Mouse (Mus musculus): ENCODE data around the gene Ctcf. TPM values are rescaled to one million over a fixed set of nuclear protein-coding genes. Genes with fewer than 3 reads are reported as not detected.

The Ctcf gene
- polyA plus RNA-seq, 1 experiment from 2014 or later, result 116 TPM

DNA sequence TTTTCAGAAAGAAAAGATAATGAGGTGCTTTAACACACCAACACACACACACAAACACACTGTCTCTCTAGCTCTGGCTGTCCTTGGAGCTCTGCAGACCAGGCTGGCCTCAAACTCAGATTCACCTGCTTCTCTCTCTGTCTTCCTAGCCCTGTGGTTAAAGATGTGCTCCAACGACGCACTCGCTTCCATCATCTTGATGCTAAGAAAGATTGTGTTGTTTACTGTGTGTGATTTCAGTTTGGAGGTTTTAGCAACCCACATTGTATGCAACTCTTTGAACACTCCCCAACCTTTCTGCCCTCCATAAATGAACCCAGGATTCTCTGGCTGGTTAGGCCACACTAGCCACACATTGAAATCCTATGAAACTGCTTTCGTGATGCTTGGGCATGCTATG lies 2.1 kb downstream of the Ctcf start:
- peaks cover 3% of the 10 kb centered on the region; the same call in 1 of the 2 replicates for H3K4me1 ChIP-seq (ENCODE audit: control insufficient read depth, insufficient read depth, low read length)
- H3K27ac ChIP-seq (replicated peaks; ENCODE audit: low read depth, low read length), result no peak overlapping the region
- no peak overlapping the region for H3K4me2 ChIP-seq (ENCODE audit: low read depth, low read length)
- H3K36me3 ChIP-seq (replicated peaks; ENCODE audit: control insufficient read depth, insufficient read depth, low read depth, low read length), result no peaks in the 10 kb centered on the region; the same call in 1 of the 2 replicates
- 0 out of 2 replicates have a peak overlapping the region, but pooled peaks have one; percentile 90 for H3K4me3 ChIP-seq (ENCODE audit: low read depth, low read length)
- H3K9me3 ChIP-seq (replicated peaks; ENCODE audit: control insufficient read depth, low read length), result no peaks in the 10 kb centered on the region
- 88% methylated on average over 4 of the region's 4 CpGs for WGBS
- ATAC-seq (replicated peaks; ENCODE audit: insufficient number of reproducible peaks, low FRiP score, low TSS enrichment, low read depth), result no peak
- peak overlapping the region; percentile 18; the same call in 1 of the 2 replicates for H3K9ac ChIP-seq (replicated peaks; ENCODE audit: low read length)
- no peaks in the 10 kb centered on the region for H3K27me3 ChIP-seq (ENCODE audit: control insufficient read depth, insufficient read depth, low read length)
- no peak for DNase-seq (ENCODE audit: low spot score)

DNA sequence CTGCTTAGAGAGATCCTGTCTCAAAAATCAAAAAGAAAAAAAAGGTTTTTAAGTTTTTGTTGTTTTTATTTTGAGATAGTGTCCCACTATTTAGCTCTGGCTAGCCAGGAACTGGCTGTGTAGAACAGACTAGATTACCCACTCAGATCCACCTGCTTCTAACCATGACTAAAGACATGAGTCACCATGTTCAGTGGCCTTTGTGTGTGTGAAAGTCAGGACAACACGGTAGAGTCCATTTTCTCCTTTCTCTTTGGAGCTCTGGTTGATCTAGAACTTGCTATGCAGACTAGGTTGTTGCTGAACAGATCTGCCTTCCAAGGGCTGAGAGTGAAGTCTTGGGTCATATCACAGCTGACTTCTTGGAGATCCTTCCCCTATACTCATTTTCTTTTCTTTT lies 3.5 kb downstream of the Ctcf start:
- Histone ChIP-seq H3K36me3 (replicated peaks; ENCODE audit: control insufficient read depth, insufficient read depth, low read depth, low read length) (peaks cover 2% of the 10 kb centered on the region; the same call in 1 of the 2 replicates), H3K4me3 (ENCODE audit: low read depth, low read length) (no peak overlapping the region), H3K9me3 (replicated peaks; ENCODE audit: control insufficient read depth, low read length) (no peaks in the 10 kb centered on the region), H3K27ac (replicated peaks; ENCODE audit: low read depth, low read length) (no peak overlapping the region), H3K4me2 (ENCODE audit: low read depth, low read length) (no peak overlapping the region), H3K27me3 (ENCODE audit: control insufficient read depth, insufficient read depth, low read length) (no peaks in the 10 kb centered on the region), H3K4me1 (ENCODE audit: control insufficient read depth, insufficient read depth, low read length) (peaks cover 3% of the 10 kb centered on the region; the same call in 1 of the 2 replicates), H3K9ac (replicated peaks; ENCODE audit: low read length) (no peak overlapping the region)
- WGBS, result 86% methylated on average over 1 of the region's 1 CpGs
- DNase-seq (ENCODE audit: low spot score) (no peak), ATAC-seq (replicated peaks; ENCODE audit: insufficient number of reproducible peaks, low FRiP score, low TSS enrichment, low read depth) (no peak)

GRCm38 (mm10) chr8:105640511-105640910 lies 4.1 kb downstream of the Ctcf start:
- peaks cover 3% of the 10 kb centered on the region; the same call in 1 of the 2 replicates for H3K4me1 ChIP-seq (ENCODE audit: control insufficient read depth, insufficient read depth, low read length)
- H3K4me3 ChIP-seq (ENCODE audit: low read depth, low read length), result no peak overlapping the region
- no peak overlapping the region for H3K9ac ChIP-seq (replicated peaks; ENCODE audit: low read length)
- H3K4me2 ChIP-seq (ENCODE audit: low read depth, low read length), result no peak overlapping the region
- H3K27me3 ChIP-seq (ENCODE audit: control insufficient read depth, insufficient read depth, low read length), result no peaks in the 10 kb centered on the region
- no peaks in the 10 kb centered on the region for H3K9me3 ChIP-seq (replicated peaks; ENCODE audit: control insufficient read depth, low read length)
- no peak for DNase-seq (ENCODE audit: low spot score)
- no peak overlapping the region for H3K27ac ChIP-seq (replicated peaks; ENCODE audit: low read depth, low read length)
- 92% methylated on average over 2 of the region's 2 CpGs for WGBS
- ATAC-seq (replicated peaks; ENCODE audit: insufficient number of reproducible peaks, low FRiP score, low TSS enrichment, low read depth), result no peak
- peaks cover 7% of the 10 kb centered on the region; the same call in 1 of the 2 replicates for H3K36me3 ChIP-seq (replicated peaks; ENCODE audit: control insufficient read depth, insufficient read depth, low read depth, low read length)

- no peak overlapping the region for H3K9ac ChIP-seq (replicated peaks; ENCODE audit: low read length)
- H3K4me2 ChIP-seq (ENCODE audit: low read depth, low read length), result no peak overlapping the region
- H3K36me3 ChIP-seq (replicated peaks; ENCODE audit: control insufficient read depth, insufficient read depth, low read depth, low read length), result peaks cover 8% of the 10 kb centered on the region
- H3K9me3 ChIP-seq (replicated peaks; ENCODE audit: control insufficient read depth, low read length), result no peaks in the 10 kb centered on the region
- H3K27ac ChIP-seq (replicated peaks; ENCODE audit: low read depth, low read length), result no peak overlapping the region
- H3K27me3 ChIP-seq (ENCODE audit: control insufficient read depth, insufficient read depth, low read length), result no peaks in the 10 kb centered on the region
- no peak for DNase-seq (ENCODE audit: low spot score)
- no peaks in the 10 kb centered on the region for H3K4me1 ChIP-seq (ENCODE audit: control insufficient read depth, insufficient read depth, low read length)
- no peak for ATAC-seq (replicated peaks; ENCODE audit: insufficient number of reproducible peaks, low FRiP score, low TSS enrichment, low read depth)
- H3K4me3 ChIP-seq (ENCODE audit: low read depth, low read length), result no peak overlapping the region
- WGBS, result 96% methylated on average over 1 of the region's 1 CpGs
These were observed 8.8 kb downstream of the Ctcf start for GRCm38 (mm10) chr8:105645205-105645604.

DNA sequence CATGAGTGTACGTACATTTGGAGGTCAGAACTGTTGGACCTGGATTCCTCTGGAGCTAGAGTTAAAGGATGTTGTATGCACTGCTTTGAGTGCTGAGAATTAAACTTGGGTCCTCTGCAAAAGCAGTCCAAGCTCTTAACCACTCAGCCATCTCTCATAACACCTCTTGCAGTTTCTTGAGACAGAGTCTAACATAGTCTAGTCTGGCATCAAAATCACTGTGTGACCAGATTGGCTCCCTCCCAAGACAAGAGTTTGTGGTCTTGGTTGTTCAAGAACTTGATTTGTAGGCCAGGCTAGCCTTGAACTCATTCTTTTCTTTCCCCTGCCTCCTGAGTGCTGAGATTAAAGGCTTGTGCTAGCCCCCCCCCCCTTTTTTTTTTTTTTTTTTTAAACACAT lies 12.6 kb downstream of the Ctcf start:
- DNase-seq (ENCODE audit: low spot score) (no peak), ATAC-seq (replicated peaks; ENCODE audit: insufficient number of reproducible peaks, low FRiP score, low TSS enrichment, low read depth) (no peak)
- no peaks in the 10 kb centered on the region for H3K27me3 ChIP-seq (ENCODE audit: control insufficient read depth, insufficient read depth, low read length)
- H3K9ac ChIP-seq (replicated peaks; ENCODE audit: low read length), result no peak overlapping the region
- 94% methylated on average over 1 of the region's 1 CpGs for WGBS
- H3K4me3 ChIP-seq (ENCODE audit: low read depth, low read length), result no peak overlapping the region
- H3K4me1 ChIP-seq (ENCODE audit: control insufficient read depth, insufficient read depth, low read length), result no peaks in the 10 kb centered on the region
- H3K4me2 ChIP-seq (ENCODE audit: low read depth, low read length), result no peak overlapping the region
- H3K36me3 ChIP-seq (replicated peaks; ENCODE audit: control insufficient read depth, insufficient read depth, low read depth, low read length), result peaks cover 10% of the 10 kb centered on the region
- no peak overlapping the region for H3K27ac ChIP-seq (replicated peaks; ENCODE audit: low read depth, low read length)
- H3K9me3 ChIP-seq (replicated peaks; ENCODE audit: control insufficient read depth, low read length), result no peaks in the 10 kb centered on the region

GRCm38 (mm10) chr8:105657641-105658040 lies 21.3 kb downstream of the Ctcf start:
- Histone ChIP-seq H3K27ac (replicated peaks; ENCODE audit: low read depth, low read length) (no peak overlapping the region), H3K4me1 (ENCODE audit: control insufficient read depth, insufficient read depth, low read length) (no peaks in the 10 kb centered on the region), H3K36me3 (replicated peaks; ENCODE audit: control insufficient read depth, insufficient read depth, low read depth, low read length) (peaks cover 2% of the 10 kb centered on the region; the same call in 1 of the 2 replicates), H3K27me3 (ENCODE audit: control insufficient read depth, insufficient read depth, low read length) (no peaks in the 10 kb centered on the region), H3K4me3 (ENCODE audit: low read depth, low read length) (no peak overlapping the region), H3K9ac (replicated peaks; ENCODE audit: low read length) (no peak overlapping the region), H3K9me3 (replicated peaks; ENCODE audit: control insufficient read depth, low read length) (no peaks in the 10 kb centered on the region), H3K4me2 (ENCODE audit: low read depth, low read length) (no peak overlapping the region)
- DNase-seq (ENCODE audit: low spot score), result no peak
- no peak for ATAC-seq (replicated peaks; ENCODE audit: insufficient number of reproducible peaks, low FRiP score, low TSS enrichment, low read depth)

GRCm38 (mm10) chr8:105661167-105661566 lies 24.8 kb downstream of the Ctcf start:
- Histone ChIP-seq H3K9me3 (replicated peaks; ENCODE audit: control insufficient read depth, low read length) (no peaks in the 10 kb centered on the region), H3K36me3 (replicated peaks; ENCODE audit: control insufficient read depth, insufficient read depth, low read depth, low read length) (peaks cover 3% of the 10 kb centered on the region; the same call in 1 of the 2 replicates), H3K27ac (replicated peaks; ENCODE audit: low read depth, low read length) (no peak overlapping the region), H3K4me2 (ENCODE audit: low read depth, low read length) (no peak overlapping the region), H3K4me3 (ENCODE audit: low read depth, low read length) (no peak overlapping the region), H3K27me3 (ENCODE audit: control insufficient read depth, insufficient read depth, low read length) (no peaks in the 10 kb centered on the region), H3K4me1 (ENCODE audit: control insufficient read depth, insufficient read depth, low read length) (no peaks in the 10 kb centered on the region), H3K9ac (replicated peaks; ENCODE audit: low read length) (no peak overlapping the region)
- DNase-seq (ENCODE audit: low spot score) (peak; percentile 57), ATAC-seq (replicated peaks; ENCODE audit: insufficient number of reproducible peaks, low FRiP score, low TSS enrichment, low read depth) (no peak)
- 75% methylated on average over 3 of the region's 3 CpGs for WGBS

DNA sequence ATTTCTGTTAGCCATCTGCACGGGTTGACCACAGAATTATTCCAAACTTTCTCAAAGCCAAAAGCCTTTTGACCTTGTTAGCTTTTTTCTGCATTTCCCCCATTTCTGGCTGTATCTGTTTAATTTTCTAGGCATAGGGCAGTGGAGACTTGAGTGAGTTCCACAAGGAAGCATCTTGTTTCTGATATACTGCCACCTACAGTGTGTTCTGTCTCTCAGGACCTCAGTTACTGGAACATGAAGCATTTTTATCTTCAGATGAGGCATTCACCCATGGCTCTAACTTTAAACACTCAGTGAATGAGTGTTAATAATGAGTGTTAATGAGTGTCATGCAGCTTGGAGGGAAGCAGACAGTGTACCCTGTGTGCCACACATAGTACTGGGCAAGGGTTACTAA lies 41.5 kb downstream of the Ctcf start:
- Histone ChIP-seq H3K27me3 (ENCODE audit: control insufficient read depth, insufficient read depth, low read length) (no peaks in the 10 kb centered on the region), H3K4me2 (ENCODE audit: low read depth, low read length) (no peak overlapping the region), H3K4me1 (ENCODE audit: control insufficient read depth, insufficient read depth, low read length) (no peaks in the 10 kb centered on the region), H3K36me3 (replicated peaks; ENCODE audit: control insufficient read depth, insufficient read depth, low read depth, low read length) (peaks cover 14% of the 10 kb centered on the region), H3K4me3 (ENCODE audit: low read depth, low read length) (no peak overlapping the region), H3K9ac (replicated peaks; ENCODE audit: low read length) (no peak overlapping the region), H3K27ac (replicated peaks; ENCODE audit: low read depth, low read length) (no peak overlapping the region), H3K9me3 (replicated peaks; ENCODE audit: control insufficient read depth, low read length) (no peaks in the 10 kb centered on the region)
- WGBS, result 83% methylated on average over 1 of the region's 1 CpGs
- no peak for ATAC-seq (replicated peaks; ENCODE audit: insufficient number of reproducible peaks, low FRiP score, low TSS enrichment, low read depth)
- DNase-seq (ENCODE audit: low spot score), result no peak
